Mouse (Mus musculus) stomach, embryonic 14.5 days (tissue): ENCODE data around the gene Uri1. TPM values are rescaled to one million over a fixed set of nuclear protein-coding genes. Genes with fewer than 3 reads are reported as not detected.

ENCODE experiments used
- ATAC-seq: fragments of 200-750 bp; cut with Nextera tagmentation; 2 replicates; pipeline ENCODE4 v1.8.0; 2017; ENCODE audit warnings: low read depth, moderate TSS enrichment; ENCODE audit not compliant: insufficient number of reproducible peaks, insufficient read depth, low FRiP score
- H3K27ac ChIP-seq: fragments of 300-500 bp; sonication (generic); 2 replicates; pipeline ENCODE4 v1.5.1; 2014; ENCODE audit warnings: mild to moderate bottlenecking, low read length, moderate library complexity, mixed read lengths
- H3K27me3 ChIP-seq: fragments of 300-500 bp; sonication (generic); 2 replicates; pipeline ENCODE4 v1.6.1; 2014; ENCODE audit warnings: low read length, control low read depth, mixed read lengths; ENCODE audit not compliant: control insufficient read depth, insufficient read depth
- H3K36me3 ChIP-seq: fragments of 300-500 bp; sonication (generic); 2 replicates; pipeline ENCODE4 v1.6.1; 2014; ENCODE audit warnings: mild to moderate bottlenecking, control low read depth, low read length, moderate library complexity, mixed read lengths; ENCODE audit not compliant: control insufficient read depth, insufficient read depth
- H3K4me1 ChIP-seq: fragments of 300-500 bp; sonication (generic); 2 replicates; pipeline ENCODE4 v1.6.1; 2014; ENCODE audit warnings: low read length, control low read depth, mixed read lengths; ENCODE audit not compliant: control insufficient read depth, insufficient read depth
- H3K4me2 ChIP-seq: fragments of 300-500 bp; sonication (generic); replicated peaks from 2 replicates; pipeline ENCODE4 v1.6.1; 2014; ENCODE audit warnings: low read depth, low read length, control low read depth
- H3K4me3 ChIP-seq: fragments of 300-500 bp; sonication (generic); 2 replicates; pipeline ENCODE4 v1.5.1; 2014; ENCODE audit warnings: low read depth, low read length, control low read depth
- H3K9ac ChIP-seq: fragments of 300-500 bp; sonication (generic); replicated peaks from 2 replicates; pipeline ENCODE4 v1.6.1; 2014; ENCODE audit warnings: low read depth, mild to moderate bottlenecking, control low read depth, low read length, moderate library complexity, mixed read lengths
- H3K9me3 ChIP-seq: fragments of 300-500 bp; sonication (generic); 2 replicates; pipeline ENCODE4 v1.6.1; 2016; ENCODE audit warnings: low read depth, low read length, control low read depth; ENCODE audit not compliant: control insufficient read depth
- WGBS: fragments of 180-500 bp; shearing (Covaris S2); extraction: QIAGEN DNeasy Blood & Tissue Kit; methylation state at CpG from one replicate; pipeline ENCODE4 v1.1.7; 2014; 5-methylcytosine and 5-hydroxymethylcytosine counted together
- polyA plus RNA-seq: library from polyadenylated mRNA; unstranded; fragments of >200 nt; fragmentation: Nextera tagmentation; extraction: Ambion mirVana; gene quantifications from 2 replicates; pipeline ENCODE4 v1.2.1, GENCODE M21; 2014

Gene Uri1
- polyA plus RNA-seq, 1 experiment from 2014 or later, result 42.0 TPM

DNA sequence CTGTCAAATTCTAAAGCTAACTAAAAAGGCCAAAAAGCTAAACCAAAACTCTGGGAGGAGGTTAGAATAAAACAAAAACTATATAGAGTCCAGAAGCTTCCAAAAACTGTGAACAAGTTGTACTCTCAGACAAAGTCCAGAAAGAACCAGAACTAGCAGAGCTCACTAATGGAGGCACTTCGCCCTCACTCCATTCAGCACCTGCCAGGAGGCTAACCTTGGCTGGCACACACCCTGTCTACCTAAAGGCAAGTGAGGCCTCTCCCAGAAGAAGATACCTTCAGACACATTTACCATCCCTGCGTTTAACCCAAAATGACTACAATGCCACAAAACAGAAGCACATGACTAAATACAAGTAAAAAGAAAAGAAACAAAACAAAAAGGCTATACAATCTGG lies 20.9 kb downstream of the Uri1 start:
- no peaks in the 10 kb centered on the region for H3K4me1 ChIP-seq
- no peak for ATAC-seq
- H3K9me3 ChIP-seq, result no peaks in the 10 kb centered on the region
- no peaks in the 10 kb centered on the region for H3K27me3 ChIP-seq
- no peak overlapping the region for H3K9ac ChIP-seq
- no peak overlapping the region for H3K27ac ChIP-seq
- no peak overlapping the region for H3K4me2 ChIP-seq
- no peaks in the 10 kb centered on the region for H3K36me3 ChIP-seq
- WGBS, result 91% methylated on average over 2 of the region's 2 CpGs
- H3K4me3 ChIP-seq, result no peak overlapping the region

- Histone ChIP-seq H3K27me3 (no peaks in the 10 kb centered on the region), H3K4me2 (no peak overlapping the region), H3K4me3 (no peak overlapping the region), H3K36me3 (no peaks in the 10 kb centered on the region), H3K9ac (no peak overlapping the region), H3K9me3 (no peaks in the 10 kb centered on the region), H3K27ac (no peak overlapping the region), H3K4me1 (no peaks in the 10 kb centered on the region)
- no peak for ATAC-seq
- WGBS, result 56% methylated on average over 2 of the region's 2 CpGs
Measured at GRCm38 (mm10) chr7:37999691-38000090, 23.7 kb downstream of the Uri1 start.

GRCm38 (mm10) chr7:37992861-37993260 lies 30.5 kb downstream of the Uri1 start:
- no peak overlapping the region for H3K4me2 ChIP-seq
- 91% methylated on average over 2 of the region's 2 CpGs for WGBS
- ATAC-seq, result no peak
- no peaks in the 10 kb centered on the region for H3K9me3 ChIP-seq
- H3K4me1 ChIP-seq, result no peaks in the 10 kb centered on the region
- H3K9ac ChIP-seq, result no peak overlapping the region
- H3K4me3 ChIP-seq, result no peak overlapping the region
- no peaks in the 10 kb centered on the region for H3K36me3 ChIP-seq
- no peaks in the 10 kb centered on the region for H3K27me3 ChIP-seq
- no peak overlapping the region for H3K27ac ChIP-seq

DNA sequence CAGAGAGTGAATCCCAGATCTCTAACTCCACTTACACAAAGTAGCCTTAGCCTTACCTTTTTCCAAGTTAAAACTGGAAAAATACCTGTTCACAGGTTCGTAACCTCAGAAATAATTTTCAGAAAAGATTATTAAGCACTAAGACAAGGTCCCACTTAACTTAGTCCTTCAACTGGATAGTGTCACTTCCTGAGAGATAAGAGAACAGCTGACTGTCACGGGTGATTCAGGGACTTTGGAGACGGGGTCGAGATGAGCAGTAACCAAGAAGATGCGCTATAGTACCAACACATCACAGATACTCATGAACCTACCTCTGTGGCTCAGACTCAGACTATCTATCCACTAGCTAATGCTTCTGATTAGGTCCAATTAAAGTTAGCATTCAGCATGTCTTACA lies 38.5 kb downstream of the Uri1 start:
- no peak for ATAC-seq
- Histone ChIP-seq H3K27ac (no peak overlapping the region), H3K9me3 (no peaks in the 10 kb centered on the region), H3K36me3 (peaks cover 6% of the 10 kb centered on the region; the same call in 1 of the 2 replicates), H3K27me3 (no peaks in the 10 kb centered on the region), H3K4me2 (no peak overlapping the region), H3K4me1 (no peaks in the 10 kb centered on the region), H3K9ac (no peak overlapping the region), H3K4me3 (no peak overlapping the region)
- 77% methylated on average over 5 of the region's 5 CpGs for WGBS

GRCm38 (mm10) chr7:37983471-37983870 lies 39.9 kb downstream of the Uri1 start:
- Histone ChIP-seq H3K4me1 (no peaks in the 10 kb centered on the region), H3K9me3 (no peaks in the 10 kb centered on the region), H3K27me3 (no peaks in the 10 kb centered on the region), H3K27ac (no peak overlapping the region), H3K36me3 (peaks cover 6% of the 10 kb centered on the region; the same call in 1 of the 2 replicates), H3K9ac (no peak overlapping the region), H3K4me2 (no peak overlapping the region), H3K4me3 (no peak overlapping the region)
- ATAC-seq, result no peak
- WGBS, result 68% methylated on average over 6 of the region's 6 CpGs

DNA sequence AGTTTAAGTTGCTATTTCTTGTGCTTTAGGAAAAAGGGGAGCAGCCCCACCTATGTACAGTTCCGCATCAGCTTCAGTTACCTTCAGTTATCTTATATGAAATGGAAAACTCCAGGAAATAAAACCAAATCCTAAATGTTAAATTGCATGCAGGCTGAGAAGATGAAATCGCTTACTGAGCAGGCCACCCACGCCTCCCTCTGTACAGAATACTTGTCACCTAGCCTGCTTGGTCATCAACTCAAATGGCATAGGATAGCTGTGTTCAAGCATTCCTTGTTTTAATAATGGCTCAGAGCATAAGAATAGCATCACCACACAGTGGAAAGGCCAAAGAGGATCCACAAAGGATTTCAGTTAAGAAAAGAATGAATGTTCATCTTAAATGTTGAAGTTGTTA lies 43.6 kb downstream of the Uri1 start:
- H3K27me3 ChIP-seq, result no peaks in the 10 kb centered on the region
- no peak overlapping the region for H3K4me2 ChIP-seq
- peaks cover 6% of the 10 kb centered on the region; the same call in 1 of the 2 replicates for H3K36me3 ChIP-seq
- H3K9me3 ChIP-seq, result no peaks in the 10 kb centered on the region
- no peak overlapping the region for H3K4me3 ChIP-seq
- no peak for ATAC-seq
- no peaks in the 10 kb centered on the region for H3K4me1 ChIP-seq
- 94% methylated on average over 3 of the region's 3 CpGs for WGBS
- no peak overlapping the region for H3K27ac ChIP-seq
- no peak overlapping the region for H3K9ac ChIP-seq

DNA sequence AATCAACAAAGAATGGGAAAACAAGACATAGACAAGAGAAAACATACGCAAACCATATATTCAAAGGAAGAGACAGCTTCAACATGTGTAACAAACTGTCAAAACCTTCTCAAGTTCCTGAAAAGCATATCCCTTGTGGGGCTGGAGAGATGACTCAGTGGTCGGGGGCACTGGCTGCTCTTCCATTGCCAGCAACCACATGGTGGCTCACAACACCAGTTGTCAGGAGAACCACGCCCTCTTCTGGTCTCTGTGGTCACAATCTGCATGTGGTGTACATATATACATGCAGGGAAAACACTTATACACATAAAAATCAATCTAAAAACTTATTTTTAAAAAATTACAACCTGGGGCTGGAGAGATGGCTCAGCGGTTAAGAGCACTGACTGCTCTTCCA lies 44.9 kb downstream of the Uri1 start:
- ATAC-seq, result no peak
- no peaks in the 10 kb centered on the region for H3K9me3 ChIP-seq
- no peaks in the 10 kb centered on the region for H3K27me3 ChIP-seq
- H3K9ac ChIP-seq, result no peak overlapping the region
- H3K27ac ChIP-seq, result no peak overlapping the region
- H3K4me3 ChIP-seq, result no peak overlapping the region
- no peaks in the 10 kb centered on the region for H3K4me1 ChIP-seq
- peaks cover 6% of the 10 kb centered on the region; the same call in 1 of the 2 replicates for H3K36me3 ChIP-seq
- 90% methylated on average over 4 of the region's 4 CpGs for WGBS
- H3K4me2 ChIP-seq, result no peak overlapping the region

GRCm38 (mm10) chr7:37977676-37978075 lies 45.7 kb downstream of the Uri1 start:
- Histone ChIP-seq H3K4me1 (no peaks in the 10 kb centered on the region), H3K9ac (no peak overlapping the region), H3K4me2 (no peak overlapping the region), H3K36me3 (peaks cover 6% of the 10 kb centered on the region; the same call in 1 of the 2 replicates), H3K9me3 (no peaks in the 10 kb centered on the region), H3K27me3 (no peaks in the 10 kb centered on the region), H3K4me3 (no peak overlapping the region), H3K27ac (no peak overlapping the region)
- WGBS, result 96% methylated on average over 2 of the region's 2 CpGs
- no peak for ATAC-seq

GRCm38 (mm10) chr7:37972999-37973555 lies 50.3 kb downstream of the Uri1 start:
- H3K27ac ChIP-seq, result no peak overlapping the region
- no peak overlapping the region for H3K4me2 ChIP-seq
- H3K4me1 ChIP-seq, result peaks cover 17% of the 10 kb centered on the region
- ATAC-seq, result no peak
- WGBS, result 89% methylated on average over 2 of the region's 2 CpGs
- H3K4me3 ChIP-seq, result no peak overlapping the region
- no peaks in the 10 kb centered on the region for H3K9me3 ChIP-seq
- no peak overlapping the region for H3K9ac ChIP-seq
- H3K27me3 ChIP-seq, result no peaks in the 10 kb centered on the region
- H3K36me3 ChIP-seq, result no peaks in the 10 kb centered on the region; the same call in 1 of the 2 replicates
